Mouse (Mus musculus) heart, postnatal 0 days (tissue): Measurements from ENCODE around the gene Parp11.

ENCODE experiments used
- CTCF ChIP-seq: IDR thresholded peaks from 2 replicates; pipeline ENCODE4 v1.5.1; 2016; ENCODE audit warnings: antibody characterized with exemption, control low read depth, low read depth
- EP300 ChIP-seq: IDR thresholded peaks from 2 replicates; pipeline ENCODE4 v1.6.1; 2016; ENCODE audit warnings: antibody characterized with exemption, low read depth

GRCm38 (mm10) chr6:127398073-127398472 is 48.6 kb upstream of the Parp11 start:
- TF ChIP-seq CTCF (no peak), EP300 (no peak)
